Mouse (Mus musculus) B cell, adult 2 months (primary cell): ENCODE data around the gene Gm21671.
"Not testable (repeated sequence)": the region's sequence is repeated elsewhere in the genome, so short reads cannot be mapped to it uniquely, and the experiment has no call there.

Experiments
- DNase-seq, 2 experiments: peaks; one replicate each; pipeline ENCODE4 v3.0.0; 2022

Gm21671 gene

DNA sequence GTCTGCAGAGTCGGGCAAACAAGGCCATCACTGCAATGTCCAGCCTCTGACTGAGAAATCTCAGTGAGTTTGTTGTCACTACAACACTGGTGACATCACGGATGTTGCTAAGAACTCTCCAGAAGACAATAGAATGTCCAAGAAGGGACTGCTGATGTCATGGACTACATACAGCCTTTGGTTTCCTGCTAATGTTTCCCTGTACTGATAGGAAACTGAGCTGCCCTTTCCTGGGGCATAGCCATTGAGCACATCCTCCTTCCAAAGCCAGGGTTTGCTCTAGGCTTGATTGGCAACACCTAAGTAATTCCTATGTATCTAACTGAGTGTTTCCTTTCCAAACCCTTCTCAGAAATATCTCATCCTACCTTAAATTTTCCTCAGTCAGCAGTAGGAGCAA is at the start of gene Gm21671:
Gm21671 (minus strand) TSS at position 101 of the 400 bp plus-strand sequence.
- not testable (repeated sequence) for DNase-seq

GRCm38 (mm10) chr5:25988550-25988949 is 34.3 kb upstream of the Gm21671 start, which contains the start of gene Gm21698:
TSS of gene Gm21698 (minus strand) at chr5:25988650.
- not testable (repeated sequence) for DNase-seq

DNA sequence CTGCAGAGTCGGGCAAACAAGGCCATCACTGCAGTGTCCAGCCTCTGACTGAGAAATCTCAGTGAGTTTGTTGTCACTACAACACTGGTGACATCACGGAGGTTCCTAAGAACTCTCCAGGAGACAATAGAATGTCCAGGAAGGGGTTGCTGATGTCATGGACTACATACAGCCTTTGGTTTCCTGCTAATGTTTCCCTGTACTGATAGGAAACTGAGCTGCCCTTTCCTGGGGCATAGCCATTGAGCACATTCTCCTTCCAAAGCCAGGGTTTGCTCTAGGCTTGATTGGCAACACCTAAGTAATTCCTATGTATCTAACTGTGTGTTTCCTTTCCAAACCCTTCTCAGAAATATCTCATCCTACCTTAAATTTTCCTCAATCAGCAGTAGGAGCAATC is 18.3 kb upstream of the Gm21671 start, which contains the start of gene Gm21680:
Gm21680 (minus strand) TSS at position 101 of the 400 bp plus-strand sequence.
- DNase-seq, result not testable (repeated sequence)

- not testable (repeated sequence) for DNase-seq
These were observed 2.8 kb upstream of the Gm21671 start for GRCm38 (mm10) chr5:25957050-25957449.

GRCm38 (mm10) chr5:25956611-25957010 is 2.4 kb upstream of the Gm21671 start:
- DNase-seq, result not testable (repeated sequence)

DNA sequence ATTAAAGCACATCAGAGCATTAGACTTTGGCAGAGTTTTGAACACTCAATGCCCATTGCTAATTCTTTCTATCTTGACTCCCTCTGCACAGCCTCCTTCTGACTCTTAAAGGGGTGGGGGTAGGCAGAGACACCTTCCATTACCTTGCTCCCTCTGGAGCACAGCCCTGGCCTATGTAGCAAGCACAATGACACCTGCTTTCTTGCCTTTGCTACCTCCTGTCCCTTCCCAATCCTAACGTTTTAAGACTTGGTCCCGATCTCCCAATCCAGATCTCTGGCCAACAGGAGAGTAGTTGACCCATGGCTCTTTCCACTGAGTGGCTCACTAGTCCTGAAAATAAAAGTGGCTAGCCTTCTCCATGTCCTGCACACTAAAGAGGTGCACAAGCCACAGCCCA is 8.8 kb downstream of the Gm21671 start:
- DNase-seq, result not testable (repeated sequence)

DNA sequence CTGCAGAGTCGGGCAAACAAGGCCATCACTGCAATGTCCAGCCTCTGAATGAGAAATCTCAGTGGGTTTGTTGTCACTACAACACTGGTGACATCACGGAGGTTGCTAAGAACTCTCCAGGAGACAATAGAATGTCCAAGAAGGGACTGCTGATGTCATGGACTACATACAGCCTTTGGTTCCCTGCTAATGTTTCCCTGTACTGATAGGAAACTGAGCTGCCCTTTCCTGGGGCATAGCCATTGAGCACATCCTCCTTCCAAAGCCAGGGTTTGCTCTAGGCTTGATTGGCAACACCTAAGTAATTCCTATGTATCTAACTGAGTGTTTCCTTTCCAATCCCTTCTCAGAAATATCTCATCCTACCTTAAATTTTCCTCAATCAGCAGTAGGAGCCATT is 11.9 kb downstream of the Gm21671 start, which contains the start of gene Gm21663:
Gm21663 (minus strand) TSS at position 101 of the 400 bp plus-strand sequence.
- DNase-seq, result not testable (repeated sequence)
